Mouse (Mus musculus): ENCODE results near the gene Mfsd4b1.

Gene Mfsd4b1

GRCm38 (mm10) chr10:40024554-40025428 lies at the start of gene Mfsd4b1:
Gene Mfsd4b1, minus strand, starts transcription at chr10:40025268.
- DNase-seq (ENCODE audit: low read depth, low spot score), result no peak

GRCm38 (mm10) chr10:40073608-40074007 lies 48.5 kb upstream of the Mfsd4b1 start:
- no peak for DNase-seq (ENCODE audit: low read depth, low spot score)

- DNase-seq (ENCODE audit: low read depth, low spot score), result no peak
These were observed 45.6 kb upstream of the Mfsd4b1 start for GRCm38 (mm10) chr10:40070684-40071083.

GRCm38 (mm10) chr10:40069270-40069669 lies 44.2 kb upstream of the Mfsd4b1 start:
- DNase-seq (ENCODE audit: low read depth, low spot score), result no peak

GRCm38 (mm10) chr10:40068595-40068994 lies 43.5 kb upstream of the Mfsd4b1 start:
- DNase-seq (ENCODE audit: low read depth, low spot score), result no peak

- no peak for DNase-seq (ENCODE audit: low read depth, low spot score)
These were observed 42.5 kb upstream of the Mfsd4b1 start for GRCm38 (mm10) chr10:40067529-40067928.

- DNase-seq (ENCODE audit: low read depth, low spot score), result no peak
These were observed 42.0 kb upstream of the Mfsd4b1 start for GRCm38 (mm10) chr10:40067071-40067470.

- no peak for DNase-seq (ENCODE audit: low read depth, low spot score)
These were observed 40.3 kb upstream of the Mfsd4b1 start for GRCm38 (mm10) chr10:40065357-40065756.

- DNase-seq (ENCODE audit: low read depth, low spot score), result no peak
These were observed 38.3 kb upstream of the Mfsd4b1 start for GRCm38 (mm10) chr10:40063291-40063890.

- no peak for DNase-seq (ENCODE audit: low read depth, low spot score)
These were observed 37.7 kb upstream of the Mfsd4b1 start for GRCm38 (mm10) chr10:40062812-40063211.

- no peak for DNase-seq (ENCODE audit: low read depth, low spot score)
These were observed 36.9 kb upstream of the Mfsd4b1 start for GRCm38 (mm10) chr10:40061926-40062325.

- DNase-seq (ENCODE audit: low read depth, low spot score), result no peak
These were observed 33.7 kb upstream of the Mfsd4b1 start for GRCm38 (mm10) chr10:40058786-40059120.

- DNase-seq (ENCODE audit: low read depth, low spot score), result no peak
These were observed 33.2 kb upstream of the Mfsd4b1 start for GRCm38 (mm10) chr10:40058062-40058785.

- no peak for DNase-seq (ENCODE audit: low read depth, low spot score)
These were observed 32.5 kb upstream of the Mfsd4b1 start for GRCm38 (mm10) chr10:40057615-40058014.

- no peak for DNase-seq (ENCODE audit: low read depth, low spot score)
These were observed 29.4 kb upstream of the Mfsd4b1 start for GRCm38 (mm10) chr10:40054455-40054854.

- DNase-seq (ENCODE audit: low read depth, low spot score), result no peak
These were observed 28.8 kb upstream of the Mfsd4b1 start for GRCm38 (mm10) chr10:40053896-40054295.

GRCm38 (mm10) chr10:40053257-40053895 lies 28.3 kb upstream of the Mfsd4b1 start:
- no peak for DNase-seq (ENCODE audit: low read depth, low spot score)

- no peak for DNase-seq (ENCODE audit: low read depth, low spot score)
These were observed 26.9 kb upstream of the Mfsd4b1 start for GRCm38 (mm10) chr10:40051997-40052396.

- DNase-seq (ENCODE audit: low read depth, low spot score), result no peak
These were observed 25.7 kb upstream of the Mfsd4b1 start for GRCm38 (mm10) chr10:40050763-40051162.

- no peak for DNase-seq (ENCODE audit: low read depth, low spot score)
These were observed 16.3 kb upstream of the Mfsd4b1 start for GRCm38 (mm10) chr10:40041339-40041738.

GRCm38 (mm10) chr10:40036686-40037560 lies 11.9 kb upstream of the Mfsd4b1 start:
- DNase-seq (ENCODE audit: low read depth, low spot score), result no peak
